Mouse (Mus musculus) left cerebral cortex, adult 11 months (tissue): Measurements from ENCODE around the gene Gm5478.
"Not testable (repeated sequence)": the region's sequence is repeated elsewhere in the genome, so short reads cannot be mapped to it uniquely, and the experiment has no call there.

Source experiments
- DNase-seq: peaks from one replicate; pipeline ENCODE4 v3.0.0; 2022; ENCODE audit warnings: low spot score

The Gm5478 gene

DNA sequence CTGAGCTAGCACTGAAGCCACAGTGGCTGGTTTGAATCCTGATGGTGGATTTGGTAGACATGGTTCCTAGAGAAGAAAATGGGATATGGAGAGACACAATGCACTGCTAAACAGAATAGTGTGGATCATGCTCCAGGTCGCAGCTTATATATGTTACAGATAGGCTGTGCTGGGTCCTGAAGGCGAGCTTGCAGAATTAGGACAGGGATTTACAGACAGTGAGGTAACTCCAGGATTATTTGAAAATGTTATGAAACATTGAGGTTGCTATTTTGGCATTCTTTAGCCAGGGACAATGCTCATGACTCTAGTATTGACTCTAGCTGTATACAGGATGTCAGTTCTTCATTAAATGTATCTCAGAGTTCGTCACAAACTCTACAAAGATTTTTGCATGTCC, at the start of gene Gm5478:
Gm5478 (minus strand) TSS at position 101 of the 400 bp plus-strand sequence.
- no peak for DNase-seq

- no peak for DNase-seq
Observed at GRCm38 (mm10) chr15:101694207-101694606, 47.0 kb upstream of the Gm5478 start, which contains the start of gene Krt6a. Gene Krt6a (minus strand): TSS chr15:101694307.

DNA sequence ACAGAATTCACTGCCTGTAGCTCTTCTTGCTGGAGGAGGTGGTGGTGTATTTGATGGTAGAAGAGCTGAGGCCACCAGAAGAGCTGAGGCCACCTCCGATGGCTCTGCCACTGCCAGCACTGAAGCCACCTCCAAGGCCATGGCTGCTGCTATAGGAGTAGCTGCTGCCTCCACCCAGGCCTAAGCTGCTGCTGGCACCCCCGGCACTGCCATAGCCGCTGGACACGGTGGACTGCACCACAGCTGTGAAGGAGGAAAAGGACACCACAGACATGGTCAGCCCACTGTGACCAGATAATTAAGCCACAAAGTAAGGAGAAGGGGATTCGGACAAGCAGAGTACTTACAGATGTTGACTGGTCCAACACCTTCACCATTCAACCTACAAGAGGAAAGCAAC, 43.3 kb upstream of the Gm5478 start:
- DNase-seq = not testable (repeated sequence)

- no peak for DNase-seq
Observed at GRCm38 (mm10) chr15:101688161-101688560, 41.0 kb upstream of the Gm5478 start.

DNA sequence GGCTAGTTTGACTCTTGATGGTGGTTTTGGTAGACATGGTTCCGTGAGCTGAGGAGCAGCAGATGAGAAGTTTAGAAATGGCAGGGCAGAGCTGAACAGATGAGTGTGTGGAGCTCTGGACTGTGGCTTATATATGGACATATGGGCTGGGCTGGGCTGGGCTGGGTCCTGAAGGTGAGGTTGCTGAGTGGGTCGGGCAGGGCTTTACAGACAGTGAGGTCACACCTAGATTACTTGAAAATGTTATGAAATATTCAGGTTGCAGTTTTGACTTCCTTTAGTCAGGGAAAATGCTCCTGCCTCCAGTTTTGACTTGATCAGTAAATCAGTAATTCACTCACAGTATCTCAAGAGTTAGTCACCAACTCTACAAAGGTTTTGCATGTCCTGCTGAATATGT, 33.0 kb upstream of the Gm5478 start, which contains the start of gene Krt6b:
Krt6b (minus strand) TSS at position 101 of the 400 bp plus-strand sequence.
- DNase-seq = no peak

DNA sequence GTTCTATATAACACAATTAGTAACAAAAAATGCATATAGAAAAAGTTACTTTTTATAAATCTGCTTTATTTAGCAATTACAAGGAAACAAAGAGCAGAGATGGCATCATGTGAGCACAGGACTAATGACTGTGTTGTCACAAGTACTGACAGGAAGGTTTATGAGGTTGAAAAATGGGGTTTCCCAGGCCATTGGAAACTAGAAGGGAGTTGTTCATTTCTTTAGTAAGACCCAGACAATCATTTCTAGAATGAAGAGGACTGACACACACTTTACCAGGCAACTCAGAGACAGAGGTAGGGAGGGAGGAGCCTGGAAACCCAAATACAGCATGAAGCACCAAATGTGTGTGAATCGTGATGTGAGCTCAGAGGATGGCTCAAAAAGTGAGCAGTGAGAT, 28.8 kb upstream of the Gm5478 start:
- no peak for DNase-seq

DNA sequence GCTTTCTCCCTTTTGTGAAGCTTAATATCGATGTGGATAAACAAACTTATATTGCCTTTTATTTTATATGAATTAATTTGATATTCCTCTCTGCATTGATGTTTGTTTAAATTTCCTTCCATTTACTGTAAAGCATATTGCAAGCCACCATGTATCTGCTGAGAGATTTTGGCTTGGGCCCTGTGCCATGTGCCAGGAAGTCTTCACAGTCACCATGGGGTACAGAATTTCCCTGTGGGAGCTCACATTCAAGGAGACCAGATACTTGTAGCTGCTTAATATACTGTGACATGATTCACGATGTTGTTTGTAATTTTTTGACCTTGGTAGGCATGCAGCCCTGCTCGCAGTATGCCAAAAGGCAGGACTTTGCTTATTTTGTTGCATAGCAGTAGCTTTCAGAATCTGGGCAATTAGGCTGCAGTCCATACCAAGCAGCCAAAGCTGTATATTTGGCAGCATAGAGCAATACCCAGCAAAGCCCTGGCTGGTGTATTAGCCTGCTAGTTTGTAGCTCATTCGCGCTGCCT, 5.6 kb upstream of the Gm5478 start:
- no peak for DNase-seq

GRCm38 (mm10) chr15:101627884-101628283, 19.3 kb downstream of the Gm5478 start, which contains the start of gene Gm5414:
Gene Gm5414 (minus strand): TSS chr15:101628188.
- DNase-seq = no peak

DNA sequence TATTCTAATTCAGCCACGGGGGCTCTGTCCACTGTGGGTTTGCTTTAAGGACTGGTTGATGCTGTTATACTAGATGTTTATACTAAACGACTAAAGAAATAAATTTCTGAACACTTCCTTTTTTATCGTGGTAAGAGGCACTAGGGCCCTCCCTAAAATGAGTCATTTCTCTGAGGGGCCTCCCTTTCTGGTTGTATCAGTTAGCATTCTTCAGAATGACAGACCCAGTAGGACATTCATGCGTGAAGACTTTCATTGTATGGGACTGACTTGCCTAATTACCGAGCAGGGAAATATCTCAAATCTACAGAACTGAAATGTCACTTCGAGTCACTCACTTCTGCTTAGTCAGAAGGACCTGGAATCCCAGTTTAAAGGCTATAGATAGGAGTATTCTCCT, 48.1 kb downstream of the Gm5478 start:
- no peak for DNase-seq
